Mouse (Mus musculus) spleen, adult 10 weeks (tissue): Measurements from ENCODE around the gene Gm28308. TPM values are rescaled to one million over a fixed set of nuclear protein-coding genes. Genes with fewer than 3 reads are reported as not detected.

Experiments
- polyA plus RNA-seq: library from polyadenylated mRNA; stranded (reverse); fragments of 350-450 nt; fragmentation: Illumina TruSeq; extraction: RNeasy Lipid Tissue Mini Kit (QIAGEN cat#74804); gene quantifications from one replicate; pipeline ENCODE4 v1.2.3, GENCODE M21; 2015; ENCODE audit warnings: low replicate concordance; ENCODE audit not compliant: insufficient read depth

Gene Gm28308
- polyA plus RNA-seq, 1 experiment from 2014 or later, result not detected

Other genes starting within 250 kb of the Gm28308 start
- 119 TPM for gene Skap2, start 200.8 kb downstream of the Gm28308 start, polyA plus RNA-seq
- 0.51 TPM for gene Hoxa1, start 55.0 kb downstream of the Gm28308 start, polyA plus RNA-seq
- gene Hoxa2, start 48.5 kb downstream of the Gm28308 start, polyA plus RNA-seq, result 1.8 TPM
- gene 5730596B20Rik, start 35.8 kb downstream of the Gm28308 start, polyA plus RNA-seq, result 0.17 TPM
- gene Hoxa4, start 21.6 kb downstream of the Gm28308 start, polyA plus RNA-seq, result 1.5 TPM
- gene Hoxa5, start 8.8 kb downstream of the Gm28308 start, polyA plus RNA-seq, result 2.2 TPM
- not detected for gene Hoxa6, start 4.6 kb downstream of the Gm28308 start, polyA plus RNA-seq
- 1.4 TPM for gene Hoxa3, start within 50 bp of the Gm28308 start, polyA plus RNA-seq
- gene Hoxa7, start 8.5 kb upstream of the Gm28308 start, polyA plus RNA-seq, result 1.6 TPM
- gene Hoxa9, start 17.8 kb upstream of the Gm28308 start, polyA plus RNA-seq, result 0.17 TPM
- not detected for gene Hoxa10, start 27.5 kb upstream of the Gm28308 start, polyA plus RNA-seq
- gene Hoxa11, start 32.5 kb upstream of the Gm28308 start, polyA plus RNA-seq, result not detected
- not detected for gene Hoxa13, start 47.5 kb upstream of the Gm28308 start, polyA plus RNA-seq
- gene Evx1, start 100.2 kb upstream of the Gm28308 start, polyA plus RNA-seq, result not detected